Mouse (Mus musculus) midbrain, postnatal 0 days (tissue): ENCODE data around the gene Col3a1. TPM values are rescaled to one million over a fixed set of nuclear protein-coding genes. Genes with fewer than 3 reads are reported as not detected.

ENCODE experiments used
- ATAC-seq: fragments of 200-750 bp; cut with Nextera tagmentation; 2 replicates; pipeline ENCODE4 v1.8.0; 2017; ENCODE audit warnings: moderate number of reproducible peaks, mild to moderate bottlenecking, moderate TSS enrichment, moderate library complexity; ENCODE audit not compliant: low FRiP score
- DNase-seq: peaks from one replicate; pipeline ENCODE4 v3.0.0-alpha.2; 2015; ENCODE audit warnings: low spot score
- H3K27ac ChIP-seq: fragments of 300-500 bp; sonication (generic); 2 replicates; pipeline ENCODE4 v1.5.1; 2014; ENCODE audit warnings: low read depth, mild to moderate bottlenecking, low read length, mixed read lengths
- H3K27me3 ChIP-seq: fragments of 300-500 bp; sonication (generic); 2 replicates; pipeline ENCODE4 v1.6.1; 2014; ENCODE audit warnings: low read length, control low read depth, mixed read lengths; ENCODE audit not compliant: insufficient read depth
- H3K36me3 ChIP-seq: fragments of 300-500 bp; sonication (generic); 2 replicates; pipeline ENCODE4 v1.6.1; 2014; ENCODE audit warnings: low read length, control low read depth, mixed read lengths; ENCODE audit not compliant: insufficient read depth
- H3K4me1 ChIP-seq: fragments of 300-500 bp; sonication (generic); 2 replicates; pipeline ENCODE4 v1.6.1; 2014; ENCODE audit warnings: mild to moderate bottlenecking, control low read depth, antibody characterized with exemption, low read length, mixed read lengths; ENCODE audit not compliant: insufficient read depth
- H3K4me2 ChIP-seq: fragments of 300-500 bp; sonication (generic); 2 replicates; pipeline ENCODE4 v1.6.1; 2014; ENCODE audit warnings: low read depth, mild to moderate bottlenecking, low read length, mixed read lengths; ENCODE audit not compliant: poor library complexity, severe bottlenecking
- H3K4me3 ChIP-seq: fragments of 300-500 bp; sonication (generic); 2 replicates; pipeline ENCODE4 v1.5.1; 2014; ENCODE audit warnings: low read depth, mild to moderate bottlenecking, low read length, moderate library complexity
- H3K9ac ChIP-seq: fragments of 300-500 bp; sonication (generic); replicated peaks from 2 replicates; pipeline ENCODE4 v1.6.1; 2014; ENCODE audit warnings: mild to moderate bottlenecking, low read length, moderate library complexity, mixed read lengths; ENCODE audit not compliant: poor library complexity, severe bottlenecking
- H3K9me3 ChIP-seq: fragments of 300-500 bp; sonication (generic); 2 replicates; pipeline ENCODE4 v1.6.1; 2016; ENCODE audit warnings: low read length, control low read depth
- CTCF ChIP-seq: IDR thresholded peaks from 2 replicates; pipeline ENCODE4 v1.5.1; 2016; ENCODE audit warnings: antibody characterized with exemption, mild to moderate bottlenecking
- WGBS: fragments of 180-500 bp; shearing (Covaris S2); extraction: QIAGEN DNeasy Blood & Tissue Kit; methylation state at CpG from one replicate; pipeline ENCODE4 v1.1.7; 2014; 5-methylcytosine and 5-hydroxymethylcytosine counted together
- polyA plus RNA-seq: library from polyadenylated mRNA; unstranded; fragments of >200 nt; fragmentation: Nextera tagmentation; extraction: Ambion mirVana; gene quantifications from 2 replicates; pipeline ENCODE4 v1.2.1, GENCODE M21; 2015
- total RNA-seq: library from RNA; depleted of rRNA; stranded (reverse); fragments of >200 nt; gene quantifications from 2 replicates; pipeline ENCODE4 v1.2.3, GENCODE M21; 2014; rRNA removed

The Col3a1 gene
- total RNA-seq (124 and 129 TPM in 2 replicates), polyA plus RNA-seq (95.9 and 99.8 TPM in 2 replicates)

GRCm38 (mm10) chr1:45311388-45311787 lies at the start of gene Col3a1:
Gene Col3a1, plus strand, starts transcription at chr1:45311538.
- Histone ChIP-seq H3K4me1 (no peaks in the 10 kb centered on the region), H3K9me3 (no peaks in the 10 kb centered on the region), H3K9ac (no peak within 1 kb of the TSS), H3K4me2 (no peak within 1 kb of the TSS), H3K27ac (no peak within 1 kb of the TSS), H3K36me3 (no peaks in the 10 kb centered on the region), H3K4me3 (no peak within 1 kb of the TSS), H3K27me3 (no peaks in the 10 kb centered on the region)
- ATAC-seq, result no peak
- DNase-seq, result no peak
- TF ChIP-seq CTCF, result no peak
- 78% methylated on average over 4 of the region's 4 CpGs for WGBS

- Histone ChIP-seq H3K4me3 (no peak overlapping the region), H3K9me3 (no peaks in the 10 kb centered on the region), H3K9ac (no peak overlapping the region), H3K27ac (no peak overlapping the region), H3K27me3 (no peaks in the 10 kb centered on the region), H3K4me2 (no peak overlapping the region), H3K36me3 (no peaks in the 10 kb centered on the region), H3K4me1 (no peaks in the 10 kb centered on the region)
- ATAC-seq (no peak), DNase-seq (no peak)
- no peak for TF ChIP-seq CTCF
Observed at GRCm38 (mm10) chr1:45269421-45269820, 41.9 kb upstream of the Col3a1 start.

- no peak for TF ChIP-seq CTCF
- H3K9ac ChIP-seq, result no peak overlapping the region
- no peak overlapping the region for H3K4me2 ChIP-seq
- no peaks in the 10 kb centered on the region for H3K4me1 ChIP-seq
- no peaks in the 10 kb centered on the region for H3K27me3 ChIP-seq
- no peak overlapping the region for H3K4me3 ChIP-seq
- DNase-seq (peak; percentile 5), ATAC-seq (no peak)
- WGBS, result 37% methylated on average over 2 of the region's 2 CpGs
- H3K9me3 ChIP-seq, result no peaks in the 10 kb centered on the region
- H3K27ac ChIP-seq, result no peak overlapping the region
- no peaks in the 10 kb centered on the region for H3K36me3 ChIP-seq
Observed at GRCm38 (mm10) chr1:45276006-45276539, 35.3 kb upstream of the Col3a1 start.

GRCm38 (mm10) chr1:45287954-45288353 lies 23.4 kb upstream of the Col3a1 start:
- TF ChIP-seq CTCF, result no peak
- Histone ChIP-seq H3K4me3 (no peak overlapping the region), H3K9ac (no peak overlapping the region), H3K27ac (no peak overlapping the region), H3K4me1 (no peaks in the 10 kb centered on the region), H3K9me3 (no peaks in the 10 kb centered on the region), H3K4me2 (no peak overlapping the region), H3K36me3 (no peaks in the 10 kb centered on the region), H3K27me3 (no peaks in the 10 kb centered on the region)
- DNase-seq (no peak), ATAC-seq (no peak)
- WGBS, result 74% methylated on average over 1 of the region's 1 CpGs

- WGBS, result 78% methylated on average over 4 of the region's 4 CpGs
- Histone ChIP-seq H3K36me3 (no peaks in the 10 kb centered on the region), H3K27ac (no peak overlapping the region), H3K9ac (no peak overlapping the region), H3K4me1 (no peaks in the 10 kb centered on the region), H3K9me3 (no peaks in the 10 kb centered on the region), H3K27me3 (no peaks in the 10 kb centered on the region), H3K4me2 (no peak overlapping the region), H3K4me3 (no peak overlapping the region)
- DNase-seq (peak; percentile 0), ATAC-seq (no peak)
- TF ChIP-seq CTCF, result no peak
Observed at GRCm38 (mm10) chr1:45290037-45290436, 21.3 kb upstream of the Col3a1 start.

- Histone ChIP-seq H3K4me3 (no peak overlapping the region), H3K9me3 (no peaks in the 10 kb centered on the region), H3K9ac (no peak overlapping the region), H3K27me3 (no peaks in the 10 kb centered on the region), H3K36me3 (no peaks in the 10 kb centered on the region), H3K27ac (no peak overlapping the region), H3K4me1 (no peaks in the 10 kb centered on the region), H3K4me2 (no peak overlapping the region)
- no peak for ATAC-seq
- WGBS, result 85% methylated on average over 3 of the region's 3 CpGs
- DNase-seq, result no peak
- TF ChIP-seq CTCF, result no peak
Observed at GRCm38 (mm10) chr1:45299394-45300119, 11.8 kb upstream of the Col3a1 start.
